Mouse (Mus musculus) neutrophil, adult 59 days (primary cell): ENCODE data around the gene Gm45717. TPM values are rescaled to one million over a fixed set of nuclear protein-coding genes. Genes with fewer than 3 reads are reported as not detected.

Experiments used
- total RNA-seq, 2 experiments: library from RNA; stranded (reverse); gene quantifications; 1 replicate in 1 of 2; 2 replicates in 1 of 2; pipeline ENCODE4 v1.2.4; 2023

Gm45717 gene
- not detected for total RNA-seq

DNA sequence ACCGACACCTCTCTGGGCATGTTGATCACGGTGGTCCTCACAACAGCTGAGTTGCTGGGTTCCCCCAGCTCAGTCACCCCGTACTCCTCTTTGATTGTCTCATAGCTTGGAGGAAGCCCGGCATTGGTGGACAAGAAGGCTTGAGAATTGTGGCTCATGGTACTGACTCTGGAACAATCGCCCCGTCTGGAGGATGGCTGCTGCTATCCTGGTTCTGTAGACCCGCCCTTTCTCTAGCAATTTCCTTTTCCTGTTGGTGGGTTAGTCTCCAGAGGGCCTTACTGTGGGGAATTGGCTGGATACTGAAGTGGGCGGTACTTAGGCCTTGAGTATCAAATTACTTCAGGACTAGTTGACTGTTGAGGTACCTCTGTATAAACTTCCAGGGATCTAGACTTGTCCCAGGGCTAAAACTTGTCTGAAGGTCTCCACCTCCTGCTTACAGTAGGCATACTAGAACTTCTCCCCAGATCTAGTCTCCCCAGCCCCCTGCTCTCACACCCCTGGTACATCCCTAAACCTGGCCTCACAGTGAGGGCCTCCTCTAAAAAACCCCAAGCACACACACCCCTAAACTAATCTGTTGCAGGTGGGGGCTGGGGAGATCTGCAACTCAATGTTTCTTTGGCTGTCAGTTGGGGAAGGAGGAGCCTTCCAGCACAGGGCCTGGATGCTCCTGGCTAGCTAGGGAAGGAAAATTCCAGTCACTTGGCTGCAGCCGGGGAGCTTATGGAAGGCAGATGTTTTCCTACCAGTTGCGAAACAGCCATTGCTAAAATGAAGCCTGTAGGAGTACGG, at the start of gene Gm45717, which contains the start of gene Ifitm2:
TSS of gene Gm45717 (minus strand) at position 180 of the 798 bp plus-strand sequence.
TSS of gene Ifitm2 (minus strand) at position 230 of the 798 bp plus-strand sequence.

GRCm38 (mm10) chr7:140966921-140967320, 11.2 kb upstream of the Gm45717 start, which contains the start of gene Ifitm1:
TSS of gene Ifitm1 (plus strand) at chr7:140967221.

DNA sequence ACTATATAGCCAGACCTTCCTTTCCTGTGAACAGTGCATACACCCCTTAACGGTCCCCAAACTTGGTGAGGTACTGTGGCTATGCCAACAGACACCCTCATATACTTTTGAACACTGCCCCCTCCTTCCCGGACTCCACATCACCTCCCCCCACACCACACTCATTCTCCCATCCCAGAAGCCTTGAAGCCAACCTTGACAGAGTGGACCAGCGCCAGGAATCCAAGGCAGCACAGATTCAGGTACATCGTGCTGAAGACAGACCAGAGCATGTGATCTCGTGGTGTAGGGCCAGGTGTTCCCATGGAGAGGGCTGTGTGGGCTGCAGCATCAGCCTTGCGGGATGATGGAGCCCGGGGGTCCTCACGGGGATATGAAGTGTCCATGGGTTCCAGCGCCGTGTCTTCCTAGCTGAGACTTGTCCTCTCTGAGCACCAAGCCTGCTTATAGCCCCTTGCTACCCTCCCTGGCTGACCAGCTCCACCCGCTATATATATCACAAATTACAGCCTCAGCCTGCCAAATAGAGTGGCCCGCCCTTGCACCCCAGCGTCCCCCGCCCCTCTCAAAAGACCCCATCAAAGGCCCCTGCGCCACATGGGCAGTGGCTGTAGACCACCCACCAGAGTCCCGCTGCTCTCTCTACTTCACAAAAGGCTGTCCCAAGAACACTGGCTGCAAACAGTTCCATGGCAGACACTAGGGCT, 5.8 kb downstream of the Gm45717 start, which contains the start of gene Ifitm5:
TSS of gene Ifitm5 (minus strand) at position 468 of the 707 bp plus-strand sequence.

GRCm38 (mm10) chr7:140941222-140942051, 14.3 kb downstream of the Gm45717 start, which contains the start of gene Pgghg:
TSS of gene Pgghg (plus strand) at chr7:140941391.

GRCm38 (mm10) chr7:140920418-140921029, 35.2 kb downstream of the Gm45717 start, which contains the start of gene Nlrp6:
TSS of gene Nlrp6 (plus strand) at chr7:140920902.

GRCm38 (mm10) chr7:140900220-140900619, 55.5 kb downstream of the Gm45717 start, which contains the start of gene Cox8b:
TSS of gene Cox8b (minus strand) at chr7:140900446.

Other genes with a start within 250 kb of the Gm45717 start
- not detected for gene Cyp2e1, start 192.2 kb downstream of the Gm45717 start, total RNA-seq
- not detected for gene Syce1, start 168.1 kb downstream of the Gm45717 start, total RNA-seq
- under 1 TPM; 0.11 to 0.13 TPM for gene Zfp941, start 133.8 kb downstream of the Gm45717 start, total RNA-seq
- gene Urah, start 120.9 kb downstream of the Gm45717 start, total RNA-seq, result not detected
- gene Scgb1c1, start 110.4 kb downstream of the Gm45717 start, total RNA-seq, result not detected
- gene Odf3, start 108.1 kb downstream of the Gm45717 start, total RNA-seq, result not detected
- gene Gm45785, start 99.6 kb downstream of the Gm45717 start, total RNA-seq, result not detected
- gene Ric8a, start 99.0 kb downstream of the Gm45717 start, total RNA-seq, result 100 to 1,000 TPM; 105 to 107 TPM
- 10 to 100 TPM; 21.7 to 23.7 TPM for gene Bet1l, start 98.4 kb downstream of the Gm45717 start, total RNA-seq
- 100 to 1,000 TPM; 100 to 112 TPM for gene Psmd13, start 74.0 kb downstream of the Gm45717 start, total RNA-seq
- gene Sirt3, start 73.6 kb downstream of the Gm45717 start, total RNA-seq, result 10 to 100 TPM in 1 of 2 experiments, 1 to 10 TPM in 1; 9.6 to 13.1 TPM
- not detected for gene Cox8b, start 55.5 kb downstream of the Gm45717 start, total RNA-seq
- under 1 TPM; 0.09 to 0.16 TPM for gene Nlrp6, start 35.0 kb downstream of the Gm45717 start, total RNA-seq
- gene Pgghg, start 14.5 kb downstream of the Gm45717 start, total RNA-seq, result 10 to 100 TPM; 21.4 to 25.2 TPM
- 1 to 10 TPM; 1.5 to 3.2 TPM for gene Ifitm5, start 5.6 kb downstream of the Gm45717 start, total RNA-seq
- 100 to 1,000 TPM; 431 to 529 TPM for gene Ifitm2, start 50 bp upstream of the Gm45717 start, total RNA-seq
- gene Ifitm1, start 11.3 kb upstream of the Gm45717 start, total RNA-seq, result 100 to 1,000 TPM; 290 to 313 TPM
- gene Ifitm3, start 54.8 kb upstream of the Gm45717 start, total RNA-seq, result 100 to 1,000 TPM; 439 to 533 TPM
- gene Ifitm6, start 62.0 kb upstream of the Gm45717 start, total RNA-seq, result 100 to 1,000 TPM; 869 to 973 TPM
- not detected for gene Gm17387, start 73.2 kb upstream of the Gm45717 start, total RNA-seq
- gene B4galnt4, start 105.2 kb upstream of the Gm45717 start, total RNA-seq, result 1 to 10 TPM in 1 of 2 experiments, under 1 TPM in 1; 0.67 to 1.2 TPM
- 1 to 10 TPM; 3.6 to 5.5 TPM for gene Pkp3, start 122.3 kb upstream of the Gm45717 start, total RNA-seq
- gene Sigirr, start 144.6 kb upstream of the Gm45717 start, total RNA-seq, result 1 to 10 TPM; 6.6 to 7.4 TPM
- not detected for gene Ano9, start 161.9 kb upstream of the Gm45717 start, total RNA-seq
- 10 to 100 TPM in 1 of 2 experiments, 1 to 10 TPM in 1; 7.5 to 14.3 TPM for gene Ptdss2, start 166.4 kb upstream of the Gm45717 start, total RNA-seq
- 100 to 1,000 TPM in 1 of 2 experiments, 10 to 100 TPM in 1; 85.6 to 106 TPM for gene Rnh1, start 216.9 kb upstream of the Gm45717 start, total RNA-seq
- gene Hras, start 238.1 kb upstream of the Gm45717 start, total RNA-seq, result 10 to 100 TPM; 30.0 to 30.9 TPM
- gene Lrrc56, start 238.2 kb upstream of the Gm45717 start, total RNA-seq, result 1 to 10 TPM; 3.8 to 5.6 TPM